Mouse (Mus musculus): Measurements from ENCODE around the gene Ccr10. TPM values are rescaled to one million over a fixed set of nuclear protein-coding genes. Genes with fewer than 3 reads are reported as not detected.
A peak's percentile ranks its signal among the peaks of the same experiment; 100 is the strongest.

Gene Ccr10
- total and polyA plus RNA-seq, 2 experiments from 2014 or later = 0.16 to 0.88 TPM

GRCm38 (mm10) chr11:101182771-101183517 lies 7.7 kb upstream of the Ccr10 start:
- TF ChIP-seq CTCF (IDR thresholded peaks at IDR 0.05; ENCODE audit: low read depth) = no peak
- no peaks in the 10 kb centered on the region for H3K27me3 ChIP-seq (ENCODE audit: insufficient read depth, low read length)
- no peak overlapping the region for H3K4me3 ChIP-seq (ENCODE audit: low read length)
- H3K9me3 ChIP-seq (ENCODE audit: low read length) = no peaks in the 10 kb centered on the region
- H3K27ac ChIP-seq = no peak overlapping the region
- no peaks in the 10 kb centered on the region for H3K4me1 ChIP-seq (ENCODE audit: insufficient read depth, low read length)
- 67% methylated on average over 14 of the region's 14 CpGs for WGBS
- DNase-seq (ENCODE audit: low spot score) (no peak), ATAC-seq (no peak)
- 0 out of 2 replicates have a peak overlapping the region, but pooled peaks have one; percentile 9 for H3K9ac ChIP-seq (replicated peaks; ENCODE audit: low read length)
- no peak overlapping the region for H3K4me2 ChIP-seq (ENCODE audit: low read depth, low read length)
- H3K36me3 ChIP-seq (ENCODE audit: insufficient read depth, low read length) = peaks cover 22% of the 10 kb centered on the region

GRCm38 (mm10) chr11:101181961-101182360 lies 6.7 kb upstream of the Ccr10 start:
- DNase-seq (ENCODE audit: low spot score) (no peak), ATAC-seq (no peak)
- H3K36me3 ChIP-seq (ENCODE audit: insufficient read depth, low read length) = peaks cover 22% of the 10 kb centered on the region
- H3K4me3 ChIP-seq (ENCODE audit: low read length) = no peak overlapping the region
- H3K4me2 ChIP-seq (ENCODE audit: low read depth, low read length) = no peak overlapping the region
- H3K27me3 ChIP-seq (ENCODE audit: insufficient read depth, low read length) = no peaks in the 10 kb centered on the region
- no peak overlapping the region for H3K9ac ChIP-seq (replicated peaks; ENCODE audit: low read length)
- no peak overlapping the region for H3K27ac ChIP-seq
- TF ChIP-seq CTCF (IDR thresholded peaks at IDR 0.05; ENCODE audit: low read depth) = no peak
- WGBS = 92% methylated on average over 11 of the region's 11 CpGs
- no peaks in the 10 kb centered on the region; the same call in 1 of the 2 replicates for H3K4me1 ChIP-seq (ENCODE audit: insufficient read depth, low read length)
- H3K9me3 ChIP-seq (ENCODE audit: low read length) = no peaks in the 10 kb centered on the region

GRCm38 (mm10) chr11:101180846-101181740 lies 5.8 kb upstream of the Ccr10 start:
- Histone ChIP-seq H3K36me3 (ENCODE audit: insufficient read depth, low read length) (peaks cover 22% of the 10 kb centered on the region), H3K4me1 (ENCODE audit: insufficient read depth, low read length) (no peaks in the 10 kb centered on the region; the same call in 1 of the 2 replicates), H3K27me3 (ENCODE audit: insufficient read depth, low read length) (no peaks in the 10 kb centered on the region), H3K27ac (no peak overlapping the region), H3K4me3 (ENCODE audit: low read length) (no peak overlapping the region), H3K4me2 (ENCODE audit: low read depth, low read length) (no peak overlapping the region), H3K9me3 (ENCODE audit: low read length) (no peaks in the 10 kb centered on the region), H3K9ac (replicated peaks; ENCODE audit: low read length) (no peak overlapping the region)
- DNase-seq (ENCODE audit: low spot score) (peak; percentile 84), ATAC-seq (no peak)
- peak; percentile 91 for TF ChIP-seq CTCF (IDR thresholded peaks at IDR 0.05; ENCODE audit: low read depth)
- WGBS = 43% methylated on average over 10 of the region's 10 CpGs

GRCm38 (mm10) chr11:101180261-101180660 lies 5.0 kb upstream of the Ccr10 start:
- Histone ChIP-seq H3K27ac (no peak overlapping the region), H3K9ac (replicated peaks; ENCODE audit: low read length) (no peak overlapping the region), H3K4me2 (ENCODE audit: low read depth, low read length) (no peak overlapping the region), H3K4me1 (ENCODE audit: insufficient read depth, low read length) (no peaks in the 10 kb centered on the region; the same call in 1 of the 2 replicates), H3K4me3 (ENCODE audit: low read length) (no peak overlapping the region), H3K9me3 (ENCODE audit: low read length) (no peaks in the 10 kb centered on the region), H3K27me3 (ENCODE audit: insufficient read depth, low read length) (no peaks in the 10 kb centered on the region), H3K36me3 (ENCODE audit: insufficient read depth, low read length) (peaks cover 22% of the 10 kb centered on the region)
- no peak for DNase-seq (ENCODE audit: low spot score)
- no peak for ATAC-seq
- TF ChIP-seq CTCF (IDR thresholded peaks at IDR 0.05; ENCODE audit: low read depth) = no peak
- 75% methylated on average over 17 of the region's 17 CpGs for WGBS

GRCm38 (mm10) chr11:101179306-101179705 lies 4.1 kb upstream of the Ccr10 start:
- WGBS = 77% methylated on average over 15 of the region's 15 CpGs
- Histone ChIP-seq H3K4me2 (ENCODE audit: low read depth, low read length) (peak overlapping the region; percentile 60; the same call in 1 of the 2 replicates), H3K9ac (replicated peaks; ENCODE audit: low read length) (no peak overlapping the region), H3K4me1 (ENCODE audit: insufficient read depth, low read length) (peaks cover 2% of the 10 kb centered on the region), H3K9me3 (ENCODE audit: low read length) (no peaks in the 10 kb centered on the region), H3K27me3 (ENCODE audit: insufficient read depth, low read length) (no peaks in the 10 kb centered on the region), H3K36me3 (ENCODE audit: insufficient read depth, low read length) (peaks cover 13% of the 10 kb centered on the region; the same call in 1 of the 2 replicates), H3K27ac (no peak overlapping the region), H3K4me3 (ENCODE audit: low read length) (no peak overlapping the region)
- TF ChIP-seq CTCF (IDR thresholded peaks at IDR 0.05; ENCODE audit: low read depth) = no peak
- ATAC-seq (no peak), DNase-seq (ENCODE audit: low spot score) (no peak)

GRCm38 (mm10) chr11:101178061-101179058 lies 3.1 kb upstream of the Ccr10 start:
- Histone ChIP-seq H3K27ac (no peak overlapping the region), H3K4me2 (ENCODE audit: low read depth, low read length) (peak overlapping the region; percentile 60), H3K4me3 (ENCODE audit: low read length) (peak overlapping the region; percentile 50), H3K9ac (replicated peaks; ENCODE audit: low read length) (no peak overlapping the region), H3K4me1 (ENCODE audit: insufficient read depth, low read length) (peaks cover 12% of the 10 kb centered on the region), H3K27me3 (ENCODE audit: insufficient read depth, low read length) (no peaks in the 10 kb centered on the region), H3K36me3 (ENCODE audit: insufficient read depth, low read length) (peaks cover 3% of the 10 kb centered on the region; the same call in 1 of the 2 replicates), H3K9me3 (ENCODE audit: low read length) (no peaks in the 10 kb centered on the region)
- DNase-seq (ENCODE audit: low spot score) = no peak
- 58% methylated on average over 36 of the region's 36 CpGs for WGBS
- ATAC-seq = no peak
- TF ChIP-seq CTCF (IDR thresholded peaks at IDR 0.05; ENCODE audit: low read depth) = no peak

Data from hindbrain, postnatal 0 days (tissue).